Mouse (Mus musculus): ENCODE results near the gene Brwd1.
"Not testable (repeated sequence)": the region's sequence is repeated elsewhere in the genome, so short reads cannot be mapped to it uniquely, and the experiment has no call there.

Brwd1 gene

DNA sequence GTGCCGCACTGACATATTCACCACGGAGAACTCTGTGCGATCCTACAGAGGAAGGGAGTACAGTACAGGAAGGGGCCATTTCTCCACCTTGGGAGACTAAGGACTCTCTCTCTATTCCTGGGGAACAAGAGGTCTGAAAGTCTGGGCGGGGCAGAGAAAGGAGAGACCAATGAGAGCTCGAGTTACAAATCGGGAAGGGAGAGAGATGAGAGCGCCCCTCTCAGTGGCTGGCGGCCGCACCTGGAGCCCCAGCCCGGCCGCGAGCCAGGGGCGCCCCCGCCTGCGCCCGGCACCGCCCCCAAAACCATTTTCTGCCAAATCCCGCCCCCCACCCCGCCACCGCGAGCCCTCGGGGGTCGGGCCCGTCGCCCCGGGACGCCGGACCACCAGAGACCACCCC lies 995 bp downstream of the Brwd1 start:
- peak; percentile 92 to 93 for DNase-seq (ENCODE audit: low spot score in 2 of 2)

GRCm38 (mm10) chr16:96080524-96080923 lies 1.8 kb downstream of the Brwd1 start:
- DNase-seq (ENCODE audit: low spot score in 2 of 2), result no peak

DNA sequence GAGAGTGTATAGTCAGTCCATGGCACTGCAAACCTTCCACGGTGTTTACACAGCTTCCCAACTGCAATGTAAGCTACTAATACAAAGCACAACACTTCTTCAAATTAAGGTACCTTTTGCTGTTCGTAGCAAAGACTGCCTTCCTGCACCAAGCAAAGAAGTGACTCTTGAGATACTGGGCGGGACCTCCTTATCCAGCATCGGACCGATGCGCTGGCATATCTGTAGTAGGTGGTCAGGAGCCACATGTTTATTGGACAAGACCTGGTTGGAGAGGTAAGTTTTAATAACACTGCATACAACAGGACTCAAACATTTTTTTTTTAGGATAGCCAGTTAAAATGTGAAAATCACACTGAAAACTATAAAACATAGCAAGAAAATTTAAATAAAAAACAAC lies 14.0 kb downstream of the Brwd1 start:
- DNase-seq (ENCODE audit: low spot score in 2 of 2), result no peak

- DNase-seq (ENCODE audit: low spot score in 2 of 2), result no peak
Measured at GRCm38 (mm10) chr16:96066174-96066573, 16.2 kb downstream of the Brwd1 start.

DNA sequence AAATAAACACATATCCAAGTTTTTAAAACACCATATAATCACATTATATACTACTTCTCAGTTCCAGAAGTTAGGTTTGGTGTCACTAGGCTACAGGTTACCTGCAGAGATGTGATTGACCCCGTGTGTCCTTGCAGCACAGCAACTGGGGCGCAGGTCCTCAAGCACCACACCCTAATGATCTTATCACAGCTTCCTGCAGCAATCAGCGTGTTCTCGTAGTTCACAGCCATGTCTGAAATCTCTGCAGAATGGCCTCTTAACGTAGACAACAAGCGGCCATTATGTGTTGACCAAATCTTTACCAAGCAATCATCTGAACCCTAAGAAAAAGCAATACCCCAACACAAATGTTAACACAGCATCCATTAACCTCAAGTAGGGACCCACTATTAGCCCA lies 17.7 kb downstream of the Brwd1 start:
- DNase-seq (ENCODE audit: low spot score in 2 of 2), result no peak

DNA sequence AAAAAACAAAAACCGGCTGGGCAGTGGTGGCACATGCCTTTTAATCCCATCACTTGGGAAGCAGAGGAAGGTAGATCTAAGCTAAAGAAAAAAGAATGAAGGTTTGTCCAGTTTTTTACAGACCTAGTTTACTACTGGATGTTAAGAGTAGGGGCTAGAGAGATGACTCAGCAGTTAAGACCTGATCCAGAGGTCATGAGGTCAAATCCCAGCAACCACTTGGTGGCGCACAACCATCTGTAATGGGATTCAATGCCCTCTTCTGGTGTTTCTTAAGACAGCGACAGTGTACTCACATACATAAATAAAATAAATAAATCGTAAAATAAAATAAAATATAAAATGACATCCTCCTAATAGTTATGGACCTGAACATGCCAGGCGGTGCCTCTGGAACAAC lies 38.2 kb downstream of the Brwd1 start:
- no peak for DNase-seq (ENCODE audit: low spot score in 2 of 2)

DNA sequence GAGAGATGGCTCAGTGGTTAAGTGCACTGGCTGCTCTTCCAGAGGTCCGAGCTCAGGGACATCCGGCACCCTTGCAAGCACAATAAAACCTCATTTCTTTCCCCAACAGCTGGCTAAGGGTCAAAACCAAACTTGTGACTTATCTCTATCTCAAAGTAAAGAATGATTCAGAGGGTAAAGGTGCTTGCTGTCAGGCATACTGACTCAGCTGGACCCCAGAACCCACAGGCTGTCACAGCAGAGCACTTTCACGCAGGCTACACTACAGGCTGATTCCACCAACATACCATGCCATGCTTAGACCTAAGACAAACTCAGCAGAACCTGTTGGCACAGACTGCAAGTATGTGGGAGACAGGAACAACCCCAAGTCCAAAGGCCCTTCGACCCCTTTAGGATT lies 41.6 kb downstream of the Brwd1 start:
- DNase-seq (ENCODE audit: low spot score in 2 of 2), result no peak

- DNase-seq (ENCODE audit: low spot score in 2 of 2), result peak; percentile 41 to 65
Measured at GRCm38 (mm10) chr16:96039538-96039937, 42.8 kb downstream of the Brwd1 start.

GRCm38 (mm10) chr16:96034473-96034872 lies 47.9 kb downstream of the Brwd1 start:
- DNase-seq (ENCODE audit: low spot score in 2 of 2), result no peak

- no peak for DNase-seq (ENCODE audit: low spot score in 2 of 2)
Measured at GRCm38 (mm10) chr16:96032368-96033043, 49.8 kb downstream of the Brwd1 start.

DNA sequence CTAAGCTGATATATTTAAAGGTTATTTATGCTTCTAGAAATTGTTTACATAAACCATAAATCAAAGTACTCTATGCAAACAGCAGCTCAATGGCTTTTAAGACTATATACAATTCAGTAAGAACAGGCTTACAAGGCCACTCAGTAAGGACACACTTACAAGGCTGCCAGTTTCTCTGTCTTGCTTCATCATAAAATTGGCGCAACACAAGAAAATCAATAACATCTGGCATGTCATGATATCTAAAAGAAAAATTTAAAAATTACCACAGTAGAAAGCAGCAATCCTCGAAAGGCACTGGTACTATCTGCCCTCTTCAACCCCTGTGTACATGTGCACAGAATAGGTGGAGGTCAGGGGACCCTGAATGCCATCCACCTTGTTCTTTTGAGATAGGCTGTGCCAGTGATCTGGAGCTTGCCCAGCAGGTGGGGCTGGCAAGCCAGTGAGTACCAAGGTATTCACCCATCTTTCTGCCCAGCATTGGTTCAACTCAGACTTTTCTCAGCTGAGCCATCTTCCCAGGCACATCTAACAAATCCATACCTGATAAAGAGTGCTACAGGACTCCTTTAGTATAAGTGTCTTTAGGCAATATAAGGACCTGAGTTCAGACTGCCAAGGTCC lies 51.7 kb downstream of the Brwd1 start:
- peak in 1 of 2 experiments; percentile 32 for DNase-seq (ENCODE audit: low spot score in 2 of 2)

- no peak for DNase-seq (ENCODE audit: low spot score in 2 of 2)
Measured at GRCm38 (mm10) chr16:96026256-96026655, 56.1 kb downstream of the Brwd1 start.

- DNase-seq (ENCODE audit: low spot score in 2 of 2), result no peak
Measured at GRCm38 (mm10) chr16:96025244-96025643, 57.1 kb downstream of the Brwd1 start.

GRCm38 (mm10) chr16:96021045-96021444 lies 61.3 kb downstream of the Brwd1 start:
- DNase-seq (ENCODE audit: low spot score in 2 of 2), result no peak

- DNase-seq (ENCODE audit: low spot score in 2 of 2), result not testable (repeated sequence)
Measured at GRCm38 (mm10) chr16:96009124-96009523, 73.2 kb downstream of the Brwd1 start.

GRCm38 (mm10) chr16:96004278-96004677 lies 78.0 kb downstream of the Brwd1 start:
- DNase-seq (ENCODE audit: low spot score in 2 of 2), result not testable (repeated sequence)

DNA sequence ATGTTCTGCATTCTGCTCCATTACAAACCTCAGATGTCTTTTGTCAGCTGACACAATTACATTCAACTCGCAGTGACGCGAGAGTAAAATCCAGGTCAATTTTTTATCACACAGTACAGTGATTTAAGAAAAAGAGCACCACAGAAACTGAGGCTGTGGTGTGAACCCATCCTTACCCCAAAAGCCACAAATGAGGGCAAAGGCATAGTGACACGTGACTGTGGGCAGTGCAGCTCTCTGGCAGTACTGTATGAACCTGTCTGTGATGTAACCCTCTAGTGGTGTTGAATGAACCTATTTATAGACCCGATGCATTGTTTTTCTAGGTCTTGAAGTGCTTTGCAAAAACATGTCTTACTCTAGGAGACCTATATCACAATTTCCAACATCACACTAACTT lies 83.0 kb downstream of the Brwd1 start:
- no peak for DNase-seq (ENCODE audit: low spot score in 2 of 2)

DNA sequence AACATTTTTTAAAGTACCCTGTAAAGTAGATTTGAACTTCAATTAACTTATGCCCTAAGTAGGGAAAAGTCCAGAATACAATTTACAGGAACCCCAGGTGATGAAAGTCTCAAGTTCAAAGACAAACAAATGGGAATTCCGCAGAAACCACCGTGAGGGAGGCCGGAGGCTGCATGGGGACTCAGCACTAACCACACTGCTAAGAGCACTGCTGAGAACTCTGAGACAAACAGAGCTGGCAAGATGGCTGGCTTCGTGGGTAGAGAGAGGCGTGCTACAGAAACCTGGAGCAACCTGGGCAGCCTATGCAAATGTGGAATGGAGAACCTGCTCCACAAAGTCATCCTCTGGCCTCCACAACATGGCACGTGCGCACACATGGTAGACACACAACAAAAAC lies 86.2 kb downstream of the Brwd1 start:
- DNase-seq (ENCODE audit: low spot score in 2 of 2), result no peak

DNA sequence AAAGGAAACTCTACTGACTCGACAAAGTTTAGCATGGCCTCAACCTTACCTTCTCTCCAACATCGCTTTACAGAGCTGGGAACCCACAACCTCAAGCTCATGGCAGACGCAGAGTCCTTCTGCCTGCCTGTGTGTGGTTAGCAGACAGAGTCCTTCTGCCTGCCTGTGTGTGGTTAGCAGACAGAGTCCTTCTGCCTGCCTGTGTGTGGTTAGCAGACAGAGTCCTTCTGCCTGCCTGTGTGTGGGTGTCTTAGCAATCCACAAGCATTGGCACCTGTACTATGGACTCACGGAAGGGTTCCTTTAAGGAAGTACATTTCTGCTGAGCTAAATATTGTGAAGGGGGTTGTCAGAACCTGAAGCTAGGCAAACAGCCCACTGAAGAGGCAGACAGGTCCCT lies 87.8 kb downstream of the Brwd1 start:
- not testable (repeated sequence) for DNase-seq (ENCODE audit: low spot score in 2 of 2)

- no peak for DNase-seq (ENCODE audit: low spot score in 2 of 2)
Measured at GRCm38 (mm10) chr16:95992596-95992995, 89.7 kb downstream of the Brwd1 start.

DNA sequence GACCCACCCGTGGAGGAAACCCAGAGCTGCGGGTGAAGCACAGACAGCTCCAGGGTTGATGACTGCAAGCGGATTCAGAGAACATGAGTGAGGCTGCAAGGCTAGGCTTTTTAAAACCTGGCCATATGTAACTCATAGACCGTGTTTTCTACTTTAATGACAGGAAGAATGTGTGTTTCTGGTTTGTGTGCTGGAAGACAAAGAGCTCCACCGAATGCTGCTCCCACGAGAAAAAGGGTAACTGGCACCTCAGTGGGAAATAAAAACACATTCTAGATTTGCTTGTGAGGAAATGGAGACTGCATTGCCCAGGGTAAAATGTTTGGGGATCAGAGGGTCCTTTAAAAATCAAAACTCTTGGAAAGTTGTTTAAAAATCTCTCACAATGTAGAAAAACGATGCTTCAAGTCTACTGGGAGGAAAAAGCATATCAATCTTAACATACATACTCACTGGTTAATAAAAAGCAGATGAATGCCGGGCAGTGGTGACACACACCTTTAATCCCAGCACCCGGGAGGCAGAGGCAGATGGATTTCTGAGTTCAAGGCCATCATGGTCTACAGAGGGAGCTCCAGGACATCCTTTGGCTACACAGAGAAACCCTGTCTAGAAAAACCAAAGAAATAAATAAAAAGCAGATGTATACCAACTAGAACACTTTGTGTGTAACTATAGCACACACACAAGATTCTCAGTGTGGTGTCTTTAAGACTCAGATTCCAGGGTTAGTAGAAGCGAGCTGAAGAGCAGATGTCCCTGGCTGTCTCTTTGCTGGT lies 91.0 kb downstream of the Brwd1 start:
- DNase-seq (ENCODE audit: low spot score in 2 of 2), result no peak

GRCm38 (mm10) chr16:95990462-95991121 lies 91.7 kb downstream of the Brwd1 start, which contains the start of gene Psmg1:
Gene Psmg1, minus strand, starts transcription at chr16:95990960.
- peak; percentile 96 to 98 for DNase-seq (ENCODE audit: low spot score in 2 of 2)

Measured in right cerebral cortex, postnatal 10 days (tissue).